Mouse (Mus musculus) lung, postnatal 10 days (tissue): ENCODE results near the gene Olfr1200.

Experiments used
- DNase-seq: peaks from one replicate; pipeline ENCODE4 v3.0.0; 2021

Gene Olfr1200

GRCm38 (mm10) chr2:88770388-88770787 lies at the start of gene Olfr1200:
Gene Olfr1200, minus strand, starts transcription at chr2:88770488.
- DNase-seq: no peak

DNA sequence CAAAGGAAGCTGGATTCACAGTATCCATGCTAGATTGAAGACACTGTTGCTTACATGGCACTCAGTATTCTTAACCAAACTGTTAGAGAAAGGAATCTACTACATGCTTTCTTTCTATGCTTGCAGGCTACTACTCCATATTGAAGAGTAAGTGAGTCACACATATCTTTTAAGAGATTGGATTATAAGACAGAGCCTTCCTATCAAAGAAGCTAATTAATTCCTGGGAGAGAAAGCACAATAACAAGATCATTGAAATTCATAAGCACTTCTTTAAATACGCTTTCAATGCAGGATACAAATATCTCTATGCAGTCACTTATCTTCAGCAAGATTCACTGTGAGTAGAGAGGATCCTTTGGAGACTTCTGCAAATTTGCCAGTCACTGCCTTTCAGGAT lies 43.9 kb upstream of the Olfr1200 start, which contains the start of gene Olfr1202:
Gene Olfr1202 (plus strand): TSS at position 301 of the 400 bp plus-strand sequence.
- no peak for DNase-seq

GRCm38 (mm10) chr2:88792736-88793135 lies 22.4 kb upstream of the Olfr1200 start, which contains the start of gene Olfr1201:
Gene Olfr1201, plus strand, starts transcription at chr2:88793036.
- no peak for DNase-seq

DNA sequence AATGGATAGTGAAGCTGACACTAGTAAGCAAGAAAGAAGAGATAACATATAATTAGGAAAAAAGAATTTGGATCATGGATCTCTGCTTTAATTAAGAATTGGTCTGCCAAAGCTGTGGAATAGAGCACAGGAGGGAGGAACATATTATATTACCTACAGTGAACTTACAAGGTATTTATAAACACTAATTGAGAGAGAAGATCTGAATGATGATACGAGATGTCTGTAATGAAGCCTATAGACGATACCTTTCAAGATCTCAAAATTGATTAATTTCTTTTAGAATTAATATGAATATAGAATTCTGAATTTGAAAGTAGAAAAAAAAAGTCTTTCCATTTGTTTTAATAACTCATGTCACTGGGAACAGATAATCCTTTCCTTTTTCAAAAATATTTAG lies 9.9 kb downstream of the Olfr1200 start, which contains the start of gene Olfr1199:
Gene Olfr1199 (minus strand): TSS at position 101 of the 400 bp plus-strand sequence.
- no peak for DNase-seq

DNA sequence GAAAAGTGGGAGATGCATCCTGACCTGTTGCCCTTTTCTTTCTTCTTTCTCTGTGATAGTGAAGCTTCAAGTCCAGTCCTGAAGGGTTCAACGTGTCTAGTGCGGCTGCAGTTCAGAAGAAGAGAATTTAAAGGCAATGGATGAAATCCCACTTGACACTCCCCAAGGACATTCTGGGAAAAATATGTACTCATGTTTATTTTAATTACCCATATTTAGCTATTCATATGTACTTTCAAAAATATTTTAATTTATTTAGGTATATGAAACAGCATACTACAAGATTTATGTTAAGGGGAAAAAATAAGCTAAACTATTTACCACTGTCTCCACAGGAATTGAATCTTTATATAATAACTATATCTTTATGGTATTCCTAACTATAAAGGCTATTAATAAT lies 19.0 kb downstream of the Olfr1200 start, which contains the start of gene Olfr1198:
Gene Olfr1198 (minus strand): TSS at position 101 of the 400 bp plus-strand sequence.
- no peak for DNase-seq

- DNase-seq: no peak
Observed at GRCm38 (mm10) chr2:88743379-88743778, 26.9 kb downstream of the Olfr1200 start.

DNA sequence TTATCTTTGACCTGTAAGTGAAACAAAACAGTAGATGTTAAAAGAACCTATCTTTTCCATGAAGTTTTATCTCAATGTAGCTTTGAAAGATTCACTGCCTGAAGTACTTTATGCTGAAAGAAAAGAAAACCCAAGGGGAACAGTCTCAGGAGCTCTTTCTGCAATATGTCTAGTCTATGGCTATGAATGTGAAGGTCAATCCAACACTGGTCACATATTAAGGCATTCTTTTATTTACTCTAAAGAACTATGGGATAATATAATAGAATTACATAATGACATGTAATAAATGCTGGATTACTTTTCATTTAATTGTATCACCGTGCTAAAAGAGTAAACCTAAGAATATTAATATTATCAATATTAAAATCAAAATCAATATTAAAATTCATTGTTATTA lies 38.0 kb downstream of the Olfr1200 start, which contains the start of gene Olfr1197:
Gene Olfr1197 (minus strand): TSS at position 101 of the 400 bp plus-strand sequence.
- no peak for DNase-seq
